ENCODE assay signal across 21 mouse cellular contexts in genomic region chr17:32046541-32046940, GRCm38 (mm10). TPM values are rescaled to one million over a fixed set of nuclear protein-coding genes. Genes with fewer than 3 reads are reported as not detected.
DNase-seq lines count a peak whose midpoint lies in the region; ATAC-seq lines count a peak whose summit lies in the region.
"Had no signal": no experiment of that assay in that cellular context is flagged by ENCODE, and none has a peak within 500 bp of the region (broad histone marks: within the 10 kb centered on the region; RNA-seq: fewer than 3 reads in every experiment).

No protein-coding gene starts in this region.

- H3K4me1 ChIP-seq in liver, embryonic 15.5 days (replicated peaks), result no peaks in the 10 kb centered on the region
- H3K4me1 ChIP-seq in hindbrain, embryonic 10.5 days (replicated peaks), result no peaks in the 10 kb centered on the region
- H3K4me1 ChIP-seq: hindbrain, embryonic 13.5 days had no signal

- 75% methylated on average over 5 of the region's 5 CpGs for WGBS in liver, embryonic 15.5 days (ENCODE audit: insufficient replicate concordance)
- WGBS in hindbrain, embryonic 10.5 days, result 93% methylated on average over 5 of the region's 5 CpGs

- DNase-seq in layer of hippocampus, adult 9-10 months (ENCODE audit: low spot score), result peak; percentile 25
- DNase-seq in layer of hippocampus, adult 8-10 months (ENCODE audit: low spot score in 2 of 2), result no peak
- no peak for DNase-seq in liver
- peak; percentile 83 for DNase-seq in telencephalon, adult 2 months (ENCODE audit: low read depth, low spot score)
- no peak for DNase-seq in hindbrain, embryonic 10.5 days (ENCODE audit: low spot score)
- DNase-seq: adrenal gland, adult 2 months; adrenal gland, postnatal 14 days; cerebellum, adult 11-12 months; cerebellum, adult 8-10 months; cerebellum, postnatal 36 days; gastrocnemius, adult 2 months; gastrocnemius, postnatal 14 days; heart, adult 11 months had no signal

- no peak overlapping the region for H3K4me3 ChIP-seq in liver, embryonic 15.5 days (replicated peaks)
- H3K4me3 ChIP-seq in hindbrain, embryonic 10.5 days, result no peak overlapping the region
- H3K4me3 ChIP-seq: forebrain, embryonic 10.5 days; forebrain, embryonic 13.5 days; gastrocnemius, adult 2 months; hindbrain, embryonic 13.5 days had no signal

- H3K27ac ChIP-seq in liver, embryonic 15.5 days (replicated peaks), result 0 out of 2 replicates have a peak overlapping the region, but pooled peaks have one; percentile 9
- H3K27ac ChIP-seq in hindbrain, embryonic 10.5 days, result no peak overlapping the region
- H3K27ac ChIP-seq: forebrain, embryonic 10.5 days; forebrain, embryonic 13.5 days; gastrocnemius, adult 2 months; hindbrain, embryonic 13.5 days had no signal

- peaks cover 47% of the 10 kb centered on the region for H3K36me3 ChIP-seq in liver, embryonic 15.5 days (replicated peaks)
- peaks cover 67% of the 10 kb centered on the region for H3K36me3 ChIP-seq in hindbrain, embryonic 10.5 days

- H3K9ac ChIP-seq in liver, embryonic 15.5 days, result no peak overlapping the region
- H3K9ac ChIP-seq: forebrain, embryonic 13.5 days; hindbrain, embryonic 13.5 days had no signal

- no peaks in the 10 kb centered on the region for H3K9me3 ChIP-seq in liver, embryonic 15.5 days (replicated peaks)
- no peaks in the 10 kb centered on the region for H3K9me3 ChIP-seq in hindbrain, embryonic 10.5 days
- H3K9me3 ChIP-seq: forebrain, embryonic 10.5 days; forebrain, embryonic 13.5 days; hindbrain, embryonic 13.5 days had no signal

- no peak overlapping the region for H3K4me2 ChIP-seq in liver, embryonic 15.5 days
- H3K4me2 ChIP-seq: forebrain, embryonic 13.5 days; heart, embryonic 11.5 days; hindbrain, embryonic 13.5 days had no signal

- no peaks in the 10 kb centered on the region for H3K27me3 ChIP-seq in liver, embryonic 15.5 days
- no peaks in the 10 kb centered on the region for H3K27me3 ChIP-seq in hindbrain, embryonic 10.5 days (ENCODE audit: insufficient read depth, poor library complexity, severe bottlenecking)
- H3K27me3 ChIP-seq: forebrain, embryonic 13.5 days; hindbrain, embryonic 13.5 days had no signal

- no peak for ATAC-seq in liver, embryonic 15.5 days (ENCODE audit: insufficient read depth)
- ATAC-seq: CD4-positive, CD25-positive, alpha-beta regulatory T cell, adult 4 months; forebrain, embryonic 13.5 days; forebrain, embryonic 16.5 days; hindbrain, embryonic 16.5 days had no signal

RNA-seq across cellular contexts. Expression of gene Hsf2bp, which starts 10.4 kb away (rescaled TPM):
- total RNA-seq in layer of hippocampus, adult 8-10 months (2022), result 1 to 10 TPM in 2 of 4 experiments, under 1 TPM in 2; 0.35 to 1.6 (median 1.2) TPM
- polyA plus RNA-seq in liver, embryonic 15.5 days (2015; fragmentation: Nextera tagmentation; extraction: Ambion mirVana), result 0.12 and 0.21 TPM in 2 replicates
- 0.30 and 0.37 TPM in 2 replicates for polyA plus RNA-seq in hindbrain, embryonic 10.5 days (2016; fragmentation: Nextera tagmentation; extraction: Ambion mirVana)
- polyA plus RNA-seq: adrenal gland, adult 2 months had no signal

RNA-seq across cellular contexts. Expression of gene Rrp1b, which starts 10.6 kb away (rescaled TPM):
- total RNA-seq in layer of hippocampus, adult 8-10 months (2022), result 10 to 100 TPM; 18.4 to 23.4 (median 19.3) TPM
- polyA plus RNA-seq in liver, embryonic 15.5 days (2015; fragmentation: Nextera tagmentation; extraction: Ambion mirVana), result 17.4 and 19.7 TPM in 2 replicates
- 73.4 and 99.0 TPM in 2 replicates for polyA plus RNA-seq in hindbrain, embryonic 10.5 days (2016; fragmentation: Nextera tagmentation; extraction: Ambion mirVana)

Comparison
In these comparisons a context has a peak if more than half of its experiments do, and no peak if none do; other contexts are left out.
1. DNase-seq: peak in layer of hippocampus, adult 9-10 months (single experiment) and telencephalon, adult 2 months (single experiment); none in layer of hippocampus, adult 8-10 months (0 of 2), liver (single experiment) and hindbrain, embryonic 10.5 days (single experiment).